Mouse (Mus musculus) c-Kit-positive CD71-negative TER-119-negative erythroid progenitor cells, embryonic 14.5 days (primary cell): ENCODE data around the gene Cep131.

Source experiments
- DNase-seq: peaks from one replicate; pipeline ENCODE4 v3.0.0-alpha.2; 2013; ENCODE audit warnings: low read depth

Cep131 gene

GRCm38 (mm10) chr11:120086702-120087152, at the start of gene Cep131:
Gene Cep131, minus strand, starts transcription at chr11:120086827.
- peak; percentile 96 for DNase-seq

- DNase-seq: no peak
Observed at GRCm38 (mm10) chr11:120136195-120136594, 49.6 kb upstream of the Cep131 start.

- DNase-seq: no peak
Observed at GRCm38 (mm10) chr11:120134847-120135530, 48.4 kb upstream of the Cep131 start.

GRCm38 (mm10) chr11:120134148-120134547, 47.5 kb upstream of the Cep131 start:
- no peak for DNase-seq

GRCm38 (mm10) chr11:120129281-120129680, 42.7 kb upstream of the Cep131 start:
- no peak for DNase-seq

GRCm38 (mm10) chr11:120126845-120127244, 40.2 kb upstream of the Cep131 start:
- no peak for DNase-seq

- no peak for DNase-seq
Observed at GRCm38 (mm10) chr11:120122126-120122525, 35.5 kb upstream of the Cep131 start.

- DNase-seq: peak; percentile 42
Observed at GRCm38 (mm10) chr11:120120642-120121420, 34.2 kb upstream of the Cep131 start.

- no peak for DNase-seq
Observed at GRCm38 (mm10) chr11:120119936-120120541, 33.4 kb upstream of the Cep131 start.

GRCm38 (mm10) chr11:120119108-120119507, 32.5 kb upstream of the Cep131 start:
- DNase-seq: no peak

- no peak for DNase-seq
Observed at GRCm38 (mm10) chr11:120117626-120118025, 31.0 kb upstream of the Cep131 start.

- no peak for DNase-seq
Observed at GRCm38 (mm10) chr11:120114488-120115215, 28.0 kb upstream of the Cep131 start.

GRCm38 (mm10) chr11:120112136-120112535, 25.5 kb upstream of the Cep131 start:
- DNase-seq: no peak

- peak; percentile 43 for DNase-seq
Observed at GRCm38 (mm10) chr11:120111033-120111432, 24.4 kb upstream of the Cep131 start.

GRCm38 (mm10) chr11:120110554-120110953, 23.9 kb upstream of the Cep131 start:
- DNase-seq: no peak

- DNase-seq: no peak
Observed at GRCm38 (mm10) chr11:120109558-120110210, 23.1 kb upstream of the Cep131 start.

GRCm38 (mm10) chr11:120107796-120108195, 21.2 kb upstream of the Cep131 start:
- no peak for DNase-seq

GRCm38 (mm10) chr11:120107026-120107425, 20.4 kb upstream of the Cep131 start:
- DNase-seq: no peak

- DNase-seq: no peak
Observed at GRCm38 (mm10) chr11:120103431-120103997, 16.9 kb upstream of the Cep131 start.

GRCm38 (mm10) chr11:120101036-120101435, 14.4 kb upstream of the Cep131 start:
- DNase-seq: peak; percentile 72
